Mouse (Mus musculus) hindbrain, embryonic 11.5 days (tissue): ENCODE data around the gene Ipo13. TPM values are rescaled to one million over a fixed set of nuclear protein-coding genes. Genes with fewer than 3 reads are reported as not detected.

Experiments used
- ATAC-seq: fragments of 200-750 bp; cut with Nextera tagmentation; 2 replicates; pipeline ENCODE4 v1.8.0; 2017; ENCODE audit warnings: mild to moderate bottlenecking, moderate TSS enrichment, moderate library complexity; ENCODE audit not compliant: low FRiP score
- DNase-seq: peaks from one replicate; pipeline ENCODE4 v3.0.0-alpha.2; 2015; ENCODE audit warnings: low spot score
- H3K27ac ChIP-seq: fragments of 300-500 bp; sonication (generic); 2 replicates; pipeline ENCODE4 v1.5.1; 2014; ENCODE audit warnings: mild to moderate bottlenecking, low read depth, low read length
- H3K27me3 ChIP-seq: fragments of 300-500 bp; sonication (generic); 2 replicates; pipeline ENCODE4 v1.6.1; 2014; ENCODE audit warnings: mild to moderate bottlenecking, low read length, moderate library complexity, mixed read lengths; ENCODE audit not compliant: control insufficient read depth, insufficient read depth
- H3K36me3 ChIP-seq: fragments of 300-500 bp; sonication (generic); 2 replicates; pipeline ENCODE4 v1.6.1; 2014; ENCODE audit warnings: mild to moderate bottlenecking, low read length, moderate library complexity, mixed read lengths; ENCODE audit not compliant: control insufficient read depth, insufficient read depth
- H3K4me1 ChIP-seq: fragments of 300-500 bp; sonication (generic); replicated peaks from 2 replicates; pipeline ENCODE4 v1.6.1; 2014; ENCODE audit warnings: low read length, mixed read lengths; ENCODE audit not compliant: control insufficient read depth, insufficient read depth
- H3K4me2 ChIP-seq: fragments of 300-500 bp; sonication (generic); replicated peaks from 2 replicates; pipeline ENCODE4 v1.6.1; 2014; ENCODE audit warnings: mild to moderate bottlenecking, low read depth, low read length
- H3K4me3 ChIP-seq: fragments of 300-500 bp; sonication (generic); 2 replicates; pipeline ENCODE4 v1.5.1; 2014; ENCODE audit warnings: low read depth, low read length
- H3K9ac ChIP-seq: fragments of 300-500 bp; sonication (generic); 2 replicates; pipeline ENCODE4 v1.6.1; 2014; ENCODE audit warnings: low read depth, low read length
- H3K9me3 ChIP-seq: fragments of 300-500 bp; sonication (generic); 2 replicates; pipeline ENCODE4 v1.6.1; 2016; ENCODE audit warnings: low read length; ENCODE audit not compliant: control insufficient read depth
- WGBS: fragments of 180-500 bp; shearing (Covaris S2); extraction: QIAGEN DNeasy Blood & Tissue Kit; methylation state at CpG from one replicate; pipeline ENCODE4 v1.1.7; 2014; 5-methylcytosine and 5-hydroxymethylcytosine counted together
- polyA plus RNA-seq: library from polyadenylated mRNA; unstranded; fragments of >200 nt; fragmentation: Nextera tagmentation; extraction: Ambion mirVana; gene quantifications from 2 replicates; pipeline ENCODE4 v1.2.1, GENCODE M21; 2014

The Ipo13 gene
- polyA plus RNA-seq = 43.8 and 54.5 TPM in 2 replicates

GRCm38 (mm10) chr4:117914591-117915442 is at the start of gene Ipo13:
Gene Ipo13, minus strand, starts transcription at chr4:117914999.
- H3K27ac ChIP-seq = peak within 1 kb of the TSS; percentile 61
- WGBS = under 1% methylated on average over 61 of the region's 61 CpGs
- H3K27me3 ChIP-seq = no peaks in the 10 kb centered on the region

GRCm38 (mm10) chr4:117957492-117957891 is 42.7 kb upstream of the Ipo13 start:
- H3K4me1 ChIP-seq = no peaks in the 10 kb centered on the region
- H3K9ac ChIP-seq = no peak overlapping the region
- 0 out of 2 replicates have a peak, but pooled peaks cover 2% of the 10 kb centered on the region for H3K36me3 ChIP-seq
- 57% methylated on average over 4 of the region's 4 CpGs for WGBS
- no peak overlapping the region for H3K4me3 ChIP-seq
- H3K27me3 ChIP-seq = no peaks in the 10 kb centered on the region
- H3K4me2 ChIP-seq = no peak overlapping the region
- H3K27ac ChIP-seq = no peak overlapping the region
- no peak for ATAC-seq
- no peak for DNase-seq
- no peaks in the 10 kb centered on the region for H3K9me3 ChIP-seq

More at GRCm38 (mm10) chr4:117914591-117915442, at the start of gene Ipo13:
- DNase-seq (peak; percentile 98), ATAC-seq (peak; percentile 96)
- Histone ChIP-seq H3K36me3 (no peaks in the 10 kb centered on the region), H3K4me1 (peaks cover 9% of the 10 kb centered on the region; the same call in 1 of the 2 replicates), H3K9ac (peak within 1 kb of the TSS; percentile 85), H3K4me2 (peak within 1 kb of the TSS; percentile 99), H3K9me3 (no peaks in the 10 kb centered on the region), H3K4me3 (peak within 1 kb of the TSS; percentile 85)

GRCm38 (mm10) chr4:117947493-117947892 is 32.7 kb upstream of the Ipo13 start:
- WGBS = 93% methylated on average over 7 of the region's 7 CpGs
- ATAC-seq (no peak), DNase-seq (no peak)
- H3K4me3 ChIP-seq = no peak overlapping the region
- H3K27me3 ChIP-seq = no peaks in the 10 kb centered on the region
- no peak overlapping the region for H3K27ac ChIP-seq
- no peak overlapping the region for H3K4me2 ChIP-seq
- H3K4me1 ChIP-seq = no peaks in the 10 kb centered on the region
- no peaks in the 10 kb centered on the region for H3K9me3 ChIP-seq
- no peak overlapping the region for H3K9ac ChIP-seq
- 0 out of 2 replicates have a peak, but pooled peaks cover 5% of the 10 kb centered on the region for H3K36me3 ChIP-seq

GRCm38 (mm10) chr4:117946639-117947305 is 32.0 kb upstream of the Ipo13 start:
- 86% methylated on average over 11 of the region's 11 CpGs for WGBS
- H3K9ac ChIP-seq = no peak overlapping the region
- no peak for ATAC-seq
- H3K27me3 ChIP-seq = no peaks in the 10 kb centered on the region
- H3K36me3 ChIP-seq = no peaks in the 10 kb centered on the region
- no peak overlapping the region for H3K4me2 ChIP-seq
- H3K9me3 ChIP-seq = no peaks in the 10 kb centered on the region
- H3K4me3 ChIP-seq = no peak overlapping the region
- no peak overlapping the region for H3K27ac ChIP-seq
- no peaks in the 10 kb centered on the region for H3K4me1 ChIP-seq
- no peak for DNase-seq

GRCm38 (mm10) chr4:117943317-117943716 is 28.5 kb upstream of the Ipo13 start:
- Histone ChIP-seq H3K4me1 (no peaks in the 10 kb centered on the region), H3K27ac (peak overlapping the region; percentile 43), H3K9ac (no peak overlapping the region), H3K27me3 (no peaks in the 10 kb centered on the region), H3K36me3 (no peaks in the 10 kb centered on the region), H3K9me3 (no peaks in the 10 kb centered on the region), H3K4me3 (no peak overlapping the region), H3K4me2 (no peak overlapping the region)
- ATAC-seq (peak; percentile 54; the same call in 1 of the 2 replicates), DNase-seq (peak; percentile 40)
- WGBS = 31% methylated on average over 5 of the region's 5 CpGs

- no peak overlapping the region for H3K27ac ChIP-seq
- no peaks in the 10 kb centered on the region for H3K36me3 ChIP-seq
- H3K27me3 ChIP-seq = no peaks in the 10 kb centered on the region
- no peak overlapping the region for H3K9ac ChIP-seq
- H3K4me1 ChIP-seq = no peaks in the 10 kb centered on the region
- no peaks in the 10 kb centered on the region for H3K9me3 ChIP-seq
- WGBS = 97% methylated on average over 5 of the region's 5 CpGs
- no peak for ATAC-seq
- no peak for DNase-seq
- no peak overlapping the region for H3K4me3 ChIP-seq
- H3K4me2 ChIP-seq = no peak overlapping the region
Observed at GRCm38 (mm10) chr4:117936964-117937363, 22.2 kb upstream of the Ipo13 start.

- DNase-seq (no peak), ATAC-seq (no peak)
- peaks cover 14% of the 10 kb centered on the region for H3K27me3 ChIP-seq
- no peak overlapping the region for H3K4me2 ChIP-seq
- H3K9ac ChIP-seq = no peak overlapping the region
- no peaks in the 10 kb centered on the region for H3K36me3 ChIP-seq
- H3K27ac ChIP-seq = no peak overlapping the region
- no peaks in the 10 kb centered on the region for H3K9me3 ChIP-seq
- no peak overlapping the region for H3K4me3 ChIP-seq
- peaks cover 5% of the 10 kb centered on the region; the same call in 1 of the 2 replicates for H3K4me1 ChIP-seq
- 88% methylated on average over 4 of the region's 4 CpGs for WGBS
Observed at GRCm38 (mm10) chr4:117934081-117934480, 19.3 kb upstream of the Ipo13 start.

- Histone ChIP-seq H3K4me2 (no peak overlapping the region), H3K4me1 (peaks cover 5% of the 10 kb centered on the region; the same call in 1 of the 2 replicates), H3K36me3 (no peaks in the 10 kb centered on the region), H3K4me3 (no peak overlapping the region), H3K9me3 (no peaks in the 10 kb centered on the region), H3K27ac (no peak overlapping the region), H3K27me3 (peaks cover 17% of the 10 kb centered on the region), H3K9ac (no peak overlapping the region)
- DNase-seq (no peak), ATAC-seq (no peak)
- WGBS = 84% methylated on average over 5 of the region's 5 CpGs
Observed at GRCm38 (mm10) chr4:117933248-117933647, 18.4 kb upstream of the Ipo13 start.
